Comparison of ENCODE assay signal across 25 mouse cellular contexts in genomic region chr2:128726067-128726466, GRCm38 (mm10). TPM values are rescaled to one million over a fixed set of nuclear protein-coding genes. Genes with fewer than 3 reads are reported as not detected.
DNase-seq lines count a peak whose midpoint lies in the region; ATAC-seq and TF ChIP-seq lines count a peak whose summit lies in the region.
"Had no signal": no experiment of that assay in that cellular context is flagged by ENCODE, and none has a peak within 500 bp of the region (broad histone marks: within the 10 kb centered on the region; RNA-seq: fewer than 3 reads in every experiment).

No protein-coding gene starts in this region.

- WGBS in heart, embryonic 10.5 days, result 88% methylated on average over 5 of the region's 5 CpGs
- 84% methylated on average over 5 of the region's 5 CpGs for WGBS in kidney, postnatal 0 days
- WGBS in kidney, embryonic 15.5 days, result 82% methylated on average over 5 of the region's 5 CpGs
- WGBS in intestine, embryonic 15.5 days, result 67% methylated on average over 5 of the region's 5 CpGs
- WGBS in intestine, postnatal 0 days, result 61% methylated on average over 5 of the region's 5 CpGs

- H3K9ac ChIP-seq in kidney, postnatal 0 days (ENCODE audit: low read depth, low read length), result no peak overlapping the region
- H3K9ac ChIP-seq in kidney, embryonic 15.5 days, result no peak overlapping the region
- no peak overlapping the region for H3K9ac ChIP-seq in intestine, embryonic 15.5 days
- no peak overlapping the region for H3K9ac ChIP-seq in intestine, postnatal 0 days (ENCODE audit: low read depth, low read length)
- H3K9ac ChIP-seq: forebrain, embryonic 13.5 days; heart, embryonic 15.5 days; hindbrain, embryonic 13.5 days had no signal

- no peak for TF ChIP-seq CTCF in kidney, postnatal 0 days (IDR thresholded peaks at IDR 0.05; ENCODE audit: low read depth)
- no peak for TF ChIP-seq CTCF in intestine, postnatal 0 days (IDR thresholded peaks at IDR 0.05; ENCODE audit: low read depth)

- no peak for ATAC-seq in kidney, postnatal 0 days (replicated peaks; ENCODE audit: low FRiP score, low read depth)
- no peak for ATAC-seq in kidney, embryonic 15.5 days (replicated peaks; ENCODE audit: low FRiP score)
- ATAC-seq in intestine, embryonic 15.5 days, result no peak
- peak; percentile 31 for ATAC-seq in intestine, postnatal 0 days
- ATAC-seq in inflammation-experienced regulatory T-cells, adult 6 months, result no peak
- ATAC-seq: activated CD4-positive, CD25-positive, alpha-beta regulatory T cell, adult 4 months; forebrain, embryonic 13.5 days; forebrain, embryonic 16.5 days; hindbrain, embryonic 16.5 days had no signal

- H3K27me3 ChIP-seq in heart, embryonic 10.5 days (ENCODE audit: insufficient read depth, poor library complexity, severe bottlenecking), result no peaks in the 10 kb centered on the region
- H3K27me3 ChIP-seq in kidney, postnatal 0 days (ENCODE audit: insufficient read depth, low read length), result no peaks in the 10 kb centered on the region
- no peaks in the 10 kb centered on the region for H3K27me3 ChIP-seq in kidney, embryonic 15.5 days
- no peaks in the 10 kb centered on the region for H3K27me3 ChIP-seq in intestine, embryonic 15.5 days (replicated peaks)
- H3K27me3 ChIP-seq in intestine, postnatal 0 days (replicated peaks; ENCODE audit: control insufficient read depth, insufficient read depth, low read length), result no peaks in the 10 kb centered on the region
- H3K27me3 ChIP-seq: forebrain, embryonic 13.5 days; heart, embryonic 15.5 days; hindbrain, embryonic 13.5 days had no signal

- H3K4me1 ChIP-seq in heart, embryonic 10.5 days, result peaks cover 29% of the 10 kb centered on the region
- H3K4me1 ChIP-seq in kidney, postnatal 0 days (replicated peaks; ENCODE audit: insufficient read depth, low read length), result 0 out of 2 replicates have a peak, but pooled peaks cover 5% of the 10 kb centered on the region
- H3K4me1 ChIP-seq in kidney, embryonic 15.5 days, result peaks cover 25% of the 10 kb centered on the region
- H3K4me1 ChIP-seq in intestine, embryonic 15.5 days (replicated peaks), result peaks cover 3% of the 10 kb centered on the region; the same call in 1 of the 2 replicates
- H3K4me1 ChIP-seq in intestine, postnatal 0 days (replicated peaks; ENCODE audit: control insufficient read depth, insufficient read depth, low read length), result peaks cover 12% of the 10 kb centered on the region
- H3K4me1 ChIP-seq: forebrain, embryonic 10.5 days; forebrain, embryonic 13.5 days; hindbrain, embryonic 10.5 days; hindbrain, embryonic 13.5 days had no signal

- H3K27ac ChIP-seq in heart, embryonic 10.5 days, result 0 out of 2 replicates have a peak overlapping the region, but pooled peaks have one; percentile 75
- 0 out of 2 replicates have a peak overlapping the region, but pooled peaks have one; percentile 13 for H3K27ac ChIP-seq in kidney, postnatal 0 days
- no peak overlapping the region for H3K27ac ChIP-seq in kidney, embryonic 15.5 days
- H3K27ac ChIP-seq in intestine, embryonic 15.5 days, result peak overlapping the region; percentile 75
- H3K27ac ChIP-seq in intestine, postnatal 0 days (ENCODE audit: low read depth, low read length), result peak overlapping the region; percentile 84
- H3K27ac ChIP-seq: forebrain, embryonic 10.5 days; forebrain, embryonic 13.5 days; heart, adult 2 months; heart, embryonic 15.5 days; hindbrain, embryonic 10.5 days; hindbrain, embryonic 13.5 days had no signal

- DNase-seq in heart, embryonic 10.5 days (ENCODE audit: low spot score), result no peak
- DNase-seq in heart, adult 18-20 months, result no peak
- DNase-seq in kidney, postnatal 0 days (ENCODE audit: low spot score), result no peak
- no peak for DNase-seq in right cerebral cortex, adult 2 months (ENCODE audit: low spot score in 2 of 2)
- DNase-seq: adrenal gland, postnatal 36 days; cerebellum, adult 18-20 months; cerebellum, adult 9-10 months; cerebellum, postnatal 14 days; gastrocnemius, postnatal 14 days; heart, adult 2 months; heart, postnatal 10 days; heart, postnatal 36 days had no signal

- H3K4me3 ChIP-seq in heart, embryonic 10.5 days, result no peak overlapping the region
- H3K4me3 ChIP-seq in kidney, postnatal 0 days (replicated peaks; ENCODE audit: low read depth, low read length), result no peak overlapping the region
- H3K4me3 ChIP-seq in kidney, embryonic 15.5 days (replicated peaks), result no peak overlapping the region
- H3K4me3 ChIP-seq in intestine, embryonic 15.5 days (replicated peaks), result no peak overlapping the region
- H3K4me3 ChIP-seq in intestine, postnatal 0 days (ENCODE audit: low read depth, low read length), result no peak overlapping the region
- H3K4me3 ChIP-seq: forebrain, embryonic 10.5 days; forebrain, embryonic 13.5 days; heart, adult 2 months; heart, embryonic 15.5 days; hindbrain, embryonic 10.5 days; hindbrain, embryonic 13.5 days had no signal

- H3K36me3 ChIP-seq in heart, embryonic 10.5 days, result no peaks in the 10 kb centered on the region
- H3K36me3 ChIP-seq in kidney, postnatal 0 days (ENCODE audit: insufficient read depth, low read length), result no peaks in the 10 kb centered on the region
- peaks cover 14% of the 10 kb centered on the region for H3K36me3 ChIP-seq in kidney, embryonic 15.5 days
- H3K36me3 ChIP-seq in intestine, embryonic 15.5 days, result 0 out of 2 replicates have a peak, but pooled peaks cover 3% of the 10 kb centered on the region
- H3K36me3 ChIP-seq in intestine, postnatal 0 days (ENCODE audit: control insufficient read depth, insufficient read depth), result peaks cover 19% of the 10 kb centered on the region
- H3K36me3 ChIP-seq: forebrain, embryonic 10.5 days; heart, embryonic 15.5 days; hindbrain, embryonic 10.5 days; hindbrain, embryonic 13.5 days had no signal

- H3K9me3 ChIP-seq in heart, embryonic 10.5 days, result no peaks in the 10 kb centered on the region
- H3K9me3 ChIP-seq in kidney, postnatal 0 days (replicated peaks; ENCODE audit: low read length), result no peaks in the 10 kb centered on the region
- H3K9me3 ChIP-seq in kidney, embryonic 15.5 days (replicated peaks), result no peaks in the 10 kb centered on the region
- H3K9me3 ChIP-seq in intestine, embryonic 15.5 days, result no peaks in the 10 kb centered on the region
- H3K9me3 ChIP-seq in intestine, postnatal 0 days (ENCODE audit: control insufficient read depth), result no peaks in the 10 kb centered on the region
- H3K9me3 ChIP-seq: forebrain, embryonic 13.5 days; heart, embryonic 15.5 days had no signal

- no peak overlapping the region for H3K4me2 ChIP-seq in kidney, postnatal 0 days (ENCODE audit: low read length)
- H3K4me2 ChIP-seq in kidney, embryonic 15.5 days, result no peak overlapping the region
- H3K4me2 ChIP-seq in intestine, embryonic 15.5 days (replicated peaks), result no peak overlapping the region; the same call in 1 of the 2 replicates
- H3K4me2 ChIP-seq in intestine, postnatal 0 days (replicated peaks; ENCODE audit: low read depth), result peak overlapping the region; percentile 30; the same call in 1 of the 2 replicates
- H3K4me2 ChIP-seq: forebrain, embryonic 13.5 days; heart, embryonic 11.5 days; heart, embryonic 15.5 days; hindbrain, embryonic 13.5 days had no signal

RNA-seq across cellular contexts. Expression of gene Mertk, which starts 27.3 kb away (rescaled TPM):
- 3.5 and 5.0 TPM in 2 replicates for polyA plus RNA-seq in heart, embryonic 10.5 days (2016; fragmentation: Nextera tagmentation; extraction: Ambion mirVana)
- total RNA-seq in heart, adult 18-20 months (2021), result 1 to 10 TPM; 6.3 to 7.3 TPM
- polyA plus RNA-seq in kidney, postnatal 0 days (2015; fragmentation: Nextera tagmentation; extraction: Ambion mirVana), result 8.9 and 9.8 TPM in 2 replicates
- 11.5 and 11.7 TPM in 2 replicates for polyA plus RNA-seq in kidney, embryonic 15.5 days (2015; fragmentation: Nextera tagmentation; extraction: Ambion mirVana)
- 9.4 and 10.1 TPM in 2 replicates for polyA plus RNA-seq in intestine, embryonic 15.5 days (2015; fragmentation: Nextera tagmentation; extraction: Ambion mirVana)
- 16.2 and 16.8 TPM in 2 replicates for polyA plus RNA-seq in intestine, postnatal 0 days (2015; fragmentation: Nextera tagmentation; extraction: Ambion mirVana)
- polyA plus RNA-seq in inflammation-experienced regulatory T-cells, adult 6 months (2017; shearing (Covaris generic)), result under 1 TPM in 2 of 3 experiments, not detected in 1; 0.08 to 0.40 TPM
- polyA plus RNA-seq: activated CD4-positive, CD25-positive, alpha-beta regulatory T cell, adult 4 months had no signal

RNA-seq across cellular contexts. Expression of gene Anapc1, which starts 38.9 kb away (rescaled TPM):
- polyA plus RNA-seq in heart, embryonic 10.5 days (2016; fragmentation: Nextera tagmentation; extraction: Ambion mirVana), result 66.6 and 68.7 TPM in 2 replicates
- 10 to 100 TPM; 36.6 to 43.3 TPM for total RNA-seq in heart, adult 18-20 months (2021)
- polyA plus RNA-seq in kidney, postnatal 0 days (2015; fragmentation: Nextera tagmentation; extraction: Ambion mirVana), result 27.4 and 31.1 TPM in 2 replicates
- 63.2 and 69.6 TPM in 2 replicates for polyA plus RNA-seq in kidney, embryonic 15.5 days (2015; fragmentation: Nextera tagmentation; extraction: Ambion mirVana)
- polyA plus RNA-seq in intestine, embryonic 15.5 days (2015; fragmentation: Nextera tagmentation; extraction: Ambion mirVana), result 53.3 and 53.5 TPM in 2 replicates
- polyA plus RNA-seq in intestine, postnatal 0 days (2015; fragmentation: Nextera tagmentation; extraction: Ambion mirVana), result 14.0 and 15.6 TPM in 2 replicates
- polyA plus RNA-seq in inflammation-experienced regulatory T-cells, adult 6 months (2017; shearing (Covaris generic)), result 10 to 100 TPM; 39.0 to 45.3 (median 44.4) TPM
